Mouse (Mus musculus) testis, adult 2 months (tissue): ENCODE results near the gene Arhgef18. TPM values are rescaled to one million over a fixed set of nuclear protein-coding genes. Genes with fewer than 3 reads are reported as not detected.

Source experiments
- H3K27ac ChIP-seq: fragments of 200-500 bp; 2 replicates; pipeline ENCODE4 v1.5.1; 2012; ENCODE audit warnings: low read depth, low read length; ENCODE audit not compliant: control insufficient read depth, insufficient read depth
- H3K27me3 ChIP-seq: fragments of 200-500 bp; 2 replicates; pipeline ENCODE4 v1.6.1; 2012; ENCODE audit warnings: mild to moderate bottlenecking, low read length, moderate library complexity; ENCODE audit not compliant: control insufficient read depth, insufficient read depth
- H3K36me3 ChIP-seq: fragments of 200-500 bp; 2 replicates; pipeline ENCODE4 v1.6.1; 2012; ENCODE audit warnings: mild to moderate bottlenecking, low read length; ENCODE audit not compliant: control insufficient read depth, insufficient read depth
- H3K4me1 ChIP-seq: fragments of 200-500 bp; 2 replicates; pipeline ENCODE4 v1.6.1; 2012; ENCODE audit warnings: low read length; ENCODE audit not compliant: control insufficient read depth, insufficient read depth
- H3K4me3 ChIP-seq: fragments of 200-500 bp; 2 replicates; pipeline ENCODE4 v1.5.1; 2012; ENCODE audit warnings: low read depth, mild to moderate bottlenecking, low read length, moderate library complexity, mixed read lengths; ENCODE audit not compliant: control insufficient read depth
- CTCF ChIP-seq: fragments of 200-500 bp; IDR thresholded peaks from 2 replicates; pipeline ENCODE4 v1.5.1; 2012; ENCODE audit warnings: low read depth, mild to moderate bottlenecking, inconsistent platforms, low read length, moderate library complexity; ENCODE audit not compliant: control insufficient read depth, insufficient read depth, insufficient replicate concordance
- POLR2A ChIP-seq: fragments of 200-500 bp; IDR thresholded peaks from 2 replicates; pipeline ENCODE4 v1.6.1; 2012; ENCODE audit warnings: low read depth, mild to moderate bottlenecking, inconsistent platforms, low read length, moderate library complexity; ENCODE audit not compliant: control insufficient read depth
- polyA plus RNA-seq: library from polyadenylated mRNA; depleted of rRNA; stranded (reverse); fragments of >200 nt; gene quantifications from 2 replicates; pipeline ENCODE4 v1.2.3, GENCODE M21; 2012

The Arhgef18 gene
- polyA plus RNA-seq, 1 experiment = 6.7 TPM

DNA sequence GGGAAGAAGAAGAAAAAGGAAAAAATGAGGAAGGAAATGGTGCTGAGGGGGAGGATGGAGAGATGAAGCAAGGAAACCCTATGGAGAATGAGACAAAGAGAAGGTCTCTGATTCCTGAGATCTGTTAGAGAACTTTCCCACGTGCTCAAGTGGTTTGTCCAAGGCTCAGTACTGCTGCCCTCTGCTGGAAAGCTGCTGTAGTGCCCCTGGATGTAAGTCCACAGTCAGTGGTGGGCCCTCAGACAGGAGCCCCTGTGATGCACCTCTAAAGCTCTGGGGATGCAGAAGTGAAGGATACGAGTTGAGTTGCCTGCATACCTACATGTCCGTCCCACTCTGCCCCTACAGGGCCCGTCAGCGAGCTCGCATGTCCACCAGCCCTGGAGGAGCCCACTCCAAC lies 5.5 kb upstream of the Arhgef18 start:
- Histone ChIP-seq H3K36me3 (no peaks in the 10 kb centered on the region), H3K27ac (no peak overlapping the region), H3K4me1 (no peaks in the 10 kb centered on the region), H3K27me3 (no peaks in the 10 kb centered on the region), H3K4me3 (no peak overlapping the region)
- TF ChIP-seq CTCF = peak; percentile 75; the same call in 1 of the 2 replicates
- no peak for TF ChIP-seq POLR2A

DNA sequence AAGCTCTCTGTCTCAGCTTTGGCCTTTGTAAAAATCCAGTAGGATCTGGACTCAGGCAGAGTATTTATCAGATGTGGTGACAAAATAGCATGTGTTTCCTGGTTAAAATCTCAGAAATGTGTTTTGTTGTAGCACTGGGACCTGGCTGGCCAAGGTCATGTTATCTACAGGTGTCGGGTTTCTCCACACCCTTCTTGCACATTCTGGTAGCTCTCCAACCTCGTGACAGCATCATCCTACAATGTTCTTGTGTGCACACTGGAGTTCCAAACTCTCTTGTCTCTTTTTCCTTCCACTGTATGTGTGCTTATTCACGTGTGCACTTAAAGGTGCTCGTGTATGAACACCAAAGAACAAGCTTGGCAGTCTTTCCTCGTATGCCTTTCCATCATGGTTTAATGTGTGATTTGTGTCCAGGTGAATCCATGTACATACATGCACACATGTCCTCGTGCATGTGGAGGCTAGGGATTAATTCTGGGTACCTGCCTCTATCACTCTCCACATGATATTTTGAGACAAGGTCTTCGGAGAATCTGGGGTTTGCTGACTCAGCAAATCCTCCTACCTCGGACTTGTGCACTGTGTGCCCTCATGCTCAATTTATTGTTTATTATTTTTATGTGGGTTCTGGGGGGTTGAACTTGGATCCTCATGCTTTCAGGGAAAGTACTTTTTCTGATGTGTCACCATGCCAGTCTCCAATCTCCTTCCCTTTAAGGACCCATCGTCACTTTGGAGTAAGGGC lies 4.0 kb upstream of the Arhgef18 start:
- H3K27ac ChIP-seq = no peak overlapping the region
- no peak overlapping the region for H3K4me3 ChIP-seq
- no peaks in the 10 kb centered on the region for H3K27me3 ChIP-seq
- peaks cover 7% of the 10 kb centered on the region for H3K4me1 ChIP-seq
- TF ChIP-seq CTCF = no peak
- no peak for TF ChIP-seq POLR2A
- H3K36me3 ChIP-seq = no peaks in the 10 kb centered on the region

- H3K4me1 ChIP-seq = peaks cover 7% of the 10 kb centered on the region
- no peaks in the 10 kb centered on the region for H3K36me3 ChIP-seq
- no peak overlapping the region for H3K4me3 ChIP-seq
- H3K27me3 ChIP-seq = no peaks in the 10 kb centered on the region
- TF ChIP-seq CTCF (no peak), POLR2A (no peak)
- H3K27ac ChIP-seq = no peak overlapping the region
Measured at GRCm38 (mm10) chr8:3389506-3389905, 3.3 kb upstream of the Arhgef18 start.

DNA sequence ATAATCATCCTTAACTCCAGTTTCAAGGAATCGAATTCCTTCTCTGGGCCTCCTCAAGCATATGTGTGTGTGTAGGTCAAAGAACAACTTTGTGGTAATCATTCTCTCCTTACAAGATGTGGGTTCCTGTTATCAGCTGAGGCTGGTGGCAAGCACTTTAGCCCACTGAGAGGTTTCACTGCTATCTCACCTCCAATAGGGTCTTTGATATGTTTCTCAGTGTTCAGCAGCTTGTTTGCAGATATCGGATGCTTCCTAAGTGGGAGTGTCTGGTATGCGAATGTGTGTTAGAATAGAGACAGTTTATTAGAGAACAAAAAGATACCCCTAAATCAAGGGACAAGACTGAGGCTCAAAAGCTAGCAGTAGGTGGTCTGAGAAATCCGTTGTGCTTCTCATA lies 513 bp upstream of the Arhgef18 start:
- Histone ChIP-seq H3K4me3 (peak overlapping the region; percentile 77), H3K27ac (no peak overlapping the region), H3K36me3 (no peaks in the 10 kb centered on the region), H3K27me3 (no peaks in the 10 kb centered on the region), H3K4me1 (peaks cover 11% of the 10 kb centered on the region)
- TF ChIP-seq POLR2A (no peak), CTCF (no peak)

DNA sequence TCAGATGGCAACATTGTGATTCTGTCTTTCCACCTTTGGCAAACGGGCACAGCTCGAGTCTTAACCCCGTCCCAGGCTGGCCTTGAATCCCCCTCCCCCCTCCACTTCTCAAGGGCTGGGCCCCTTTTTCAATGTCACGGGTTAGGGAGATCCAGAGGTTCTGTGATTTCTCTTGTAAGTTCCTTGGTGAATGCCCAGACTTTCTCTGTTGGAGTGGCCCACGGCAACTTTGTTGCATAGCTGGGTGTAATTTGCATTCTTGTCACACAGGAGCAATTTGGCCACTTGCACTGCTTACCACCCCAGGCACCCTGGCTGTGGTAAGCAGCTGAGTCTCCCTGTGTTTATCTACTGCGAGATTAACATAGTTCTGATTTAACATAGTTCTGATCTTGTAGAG lies 1.8 kb downstream of the Arhgef18 start:
- Histone ChIP-seq H3K4me3 (no peak overlapping the region), H3K27ac (no peak overlapping the region; the same call in 1 of the 2 replicates), H3K27me3 (no peaks in the 10 kb centered on the region), H3K4me1 (peaks cover 11% of the 10 kb centered on the region), H3K36me3 (no peaks in the 10 kb centered on the region)
- no peak for TF ChIP-seq CTCF
- TF ChIP-seq POLR2A = no peak

- no peak overlapping the region for H3K27ac ChIP-seq
- H3K4me3 ChIP-seq = no peak overlapping the region
- H3K4me1 ChIP-seq = peaks cover 11% of the 10 kb centered on the region
- no peaks in the 10 kb centered on the region for H3K27me3 ChIP-seq
- TF ChIP-seq POLR2A (no peak), CTCF (no peak)
- H3K36me3 ChIP-seq = no peaks in the 10 kb centered on the region
Measured at GRCm38 (mm10) chr8:3395246-3395645, 2.4 kb downstream of the Arhgef18 start.

DNA sequence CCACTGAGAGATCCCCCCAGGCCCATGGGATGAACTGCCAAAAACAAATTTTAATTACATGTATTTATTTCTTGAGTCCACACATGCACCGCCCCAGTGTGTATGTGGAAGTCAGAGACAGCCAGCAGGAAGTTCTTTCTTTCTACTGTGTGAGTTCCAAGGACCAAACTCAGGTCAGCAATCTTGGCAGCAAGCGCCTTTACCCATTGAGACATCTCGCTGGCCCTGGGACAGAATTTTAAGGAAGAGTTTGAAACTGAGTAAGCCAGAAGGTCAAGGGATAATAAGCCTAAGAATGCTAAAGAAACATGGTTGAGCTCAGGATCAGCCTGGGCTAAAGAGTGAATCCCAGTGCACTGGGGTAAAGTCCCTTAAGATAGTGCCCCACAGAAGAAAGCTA lies 4.8 kb downstream of the Arhgef18 start:
- Histone ChIP-seq H3K36me3 (no peaks in the 10 kb centered on the region), H3K4me1 (peaks cover 11% of the 10 kb centered on the region), H3K27me3 (no peaks in the 10 kb centered on the region), H3K27ac (no peak overlapping the region), H3K4me3 (no peak overlapping the region)
- TF ChIP-seq CTCF (no peak), POLR2A (no peak)

DNA sequence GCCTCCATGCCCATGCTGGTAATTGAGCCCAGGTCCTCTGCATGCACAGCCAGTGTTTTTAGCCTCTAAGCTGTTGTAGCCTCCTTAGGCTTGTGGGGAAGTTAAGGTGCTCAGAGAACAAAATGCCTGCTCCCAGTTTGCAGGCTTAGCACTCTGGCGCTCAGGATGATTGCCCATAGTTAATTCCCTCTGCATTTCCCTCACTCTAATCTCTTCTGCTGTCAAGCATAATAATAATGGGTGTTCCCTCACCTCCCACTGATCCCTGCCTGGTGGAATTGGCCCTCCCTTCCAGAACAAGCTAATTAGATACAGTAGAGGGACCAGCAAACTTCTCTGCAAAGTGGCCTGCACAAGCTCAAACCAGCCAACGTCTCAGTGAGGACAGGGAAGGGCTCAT lies 7.7 kb downstream of the Arhgef18 start:
- H3K4me3 ChIP-seq = no peak overlapping the region
- H3K4me1 ChIP-seq = no peaks in the 10 kb centered on the region
- no peaks in the 10 kb centered on the region for H3K27me3 ChIP-seq
- H3K36me3 ChIP-seq = no peaks in the 10 kb centered on the region
- H3K27ac ChIP-seq = no peak overlapping the region
- no peak for TF ChIP-seq POLR2A
- TF ChIP-seq CTCF = no peak
